Mouse (Mus musculus) intestine, embryonic 14.5 days (tissue): Measurements from ENCODE around the gene Wdr83. TPM values are rescaled to one million over a fixed set of nuclear protein-coding genes. Genes with fewer than 3 reads are reported as not detected.
"Not testable (repeated sequence)": the region's sequence is repeated elsewhere in the genome, so short reads cannot be mapped to it uniquely, and the experiment has no call there.

Experiments used
- ATAC-seq: fragments of 200-750 bp; cut with Nextera tagmentation; replicated peaks from 2 replicates; pipeline ENCODE4 v1.8.0; 2017; ENCODE audit warnings: low read depth, moderate number of reproducible peaks, moderate TSS enrichment, moderate library complexity; ENCODE audit not compliant: low FRiP score, low TSS enrichment
- DNase-seq: peaks from one replicate; pipeline ENCODE4 v3.0.0-alpha.2; 2018; ENCODE audit warnings: low spot score
- H3K27ac ChIP-seq: fragments of 300-500 bp; sonication (generic); 2 replicates; pipeline ENCODE4 v1.5.1; 2014; ENCODE audit warnings: low read depth, mild to moderate bottlenecking, control low read depth
- H3K27me3 ChIP-seq: fragments of 300-500 bp; sonication (generic); replicated peaks from 2 replicates; pipeline ENCODE4 v1.6.1; 2014; ENCODE audit warnings: low read length, control low read depth; ENCODE audit not compliant: control insufficient read depth, insufficient read depth
- H3K36me3 ChIP-seq: fragments of 300-500 bp; sonication (generic); 2 replicates; pipeline ENCODE4 v1.6.1; 2014; ENCODE audit warnings: low read length, control low read depth; ENCODE audit not compliant: control insufficient read depth, insufficient read depth
- H3K4me1 ChIP-seq: fragments of 300-500 bp; sonication (generic); replicated peaks from 2 replicates; pipeline ENCODE4 v1.6.1; 2014; ENCODE audit warnings: low read length, control low read depth, mixed read lengths; ENCODE audit not compliant: control insufficient read depth, insufficient read depth
- H3K4me2 ChIP-seq: fragments of 300-500 bp; sonication (generic); 2 replicates; pipeline ENCODE4 v1.6.1; 2014; ENCODE audit warnings: low read length
- H3K4me3 ChIP-seq: fragments of 300-500 bp; sonication (generic); 2 replicates; pipeline ENCODE4 v1.5.1; 2014; ENCODE audit warnings: low read depth, low read length, control low read depth, mixed read lengths
- H3K9ac ChIP-seq: fragments of 300-500 bp; sonication (generic); 2 replicates; pipeline ENCODE4 v1.6.1; 2014; ENCODE audit warnings: mild to moderate bottlenecking, low read length
- H3K9me3 ChIP-seq: fragments of 300-500 bp; sonication (generic); 2 replicates; pipeline ENCODE4 v1.6.1; 2016; ENCODE audit warnings: low read length, control low read depth; ENCODE audit not compliant: control insufficient read depth
- WGBS: fragments of 180-500 bp; shearing (Covaris S2); extraction: QIAGEN DNeasy Blood & Tissue Kit; methylation state at CpG from one replicate; pipeline ENCODE4 v1.1.7; 2014; 5-methylcytosine and 5-hydroxymethylcytosine counted together
- polyA plus RNA-seq: library from polyadenylated mRNA; unstranded; fragments of >200 nt; fragmentation: Nextera tagmentation; extraction: Ambion mirVana; gene quantifications from 2 replicates; pipeline ENCODE4 v1.2.1, GENCODE M21; 2014

Gene Wdr83
- 43.2 and 44.2 TPM in 2 replicates for polyA plus RNA-seq

- H3K9ac ChIP-seq, result peak within 1 kb of the TSS; percentile 81
- H3K4me2 ChIP-seq, result peak within 1 kb of the TSS; percentile 85
- DNase-seq (no peak), ATAC-seq (peak; percentile 71)
- H3K4me3 ChIP-seq, result peak within 1 kb of the TSS; percentile 92
- no peaks in the 10 kb centered on the region for H3K27me3 ChIP-seq
- peaks cover 16% of the 10 kb centered on the region; the same call in 1 of the 2 replicates for H3K4me1 ChIP-seq
- peaks cover 26% of the 10 kb centered on the region for H3K36me3 ChIP-seq
- WGBS, result under 1% methylated on average over 9 of the region's 9 CpGs
- no peaks in the 10 kb centered on the region for H3K9me3 ChIP-seq
- peak within 1 kb of the TSS; percentile 64 for H3K27ac ChIP-seq
These were observed at the start of gene Wdr83 for GRCm38 (mm10) chr8:85081216-85081555. Wdr83 (minus strand) TSS chr8:85081306.

- no peak for DNase-seq
- Histone ChIP-seq H3K27ac (no peak overlapping the region), H3K4me2 (no peak overlapping the region), H3K4me3 (no peak overlapping the region), H3K27me3 (no peaks in the 10 kb centered on the region), H3K36me3 (no peaks in the 10 kb centered on the region), H3K9me3 (no peaks in the 10 kb centered on the region), H3K4me1 (no peaks in the 10 kb centered on the region), H3K9ac (no peak overlapping the region)
- 93% methylated on average over 8 of the region's 8 CpGs for WGBS
- no peak for ATAC-seq
These were observed 42.6 kb upstream of the Wdr83 start for GRCm38 (mm10) chr8:85123691-85124090.

GRCm38 (mm10) chr8:85122995-85123394 is 41.9 kb upstream of the Wdr83 start, which contains the start of gene Zfp791:
Zfp791 (minus strand) TSS chr8:85123095.
- ATAC-seq, result no peak

GRCm38 (mm10) chr8:85120251-85120650 is 39.1 kb upstream of the Wdr83 start:
- not testable (repeated sequence) for DNase-seq, ATAC-seq, H3K4me2 ChIP-seq, H3K27ac ChIP-seq, H3K4me1 ChIP-seq, H3K9me3 ChIP-seq, H3K36me3 ChIP-seq, H3K4me3 ChIP-seq, H3K27me3 ChIP-seq, H3K9ac ChIP-seq
- 82% methylated on average over 5 of the region's 5 CpGs for WGBS

More at GRCm38 (mm10) chr8:85122995-85123394, 41.9 kb upstream of the Wdr83 start, which contains the start of gene Zfp791:
- H3K9ac ChIP-seq, result no peak within 1 kb of the TSS
- no peak within 1 kb of the TSS for H3K4me2 ChIP-seq
- no peaks in the 10 kb centered on the region for H3K9me3 ChIP-seq
- H3K4me1 ChIP-seq, result no peaks in the 10 kb centered on the region
- no peaks in the 10 kb centered on the region for H3K36me3 ChIP-seq
- no peak within 1 kb of the TSS for H3K4me3 ChIP-seq
- no peak for DNase-seq
- H3K27ac ChIP-seq, result no peak within 1 kb of the TSS
- no peaks in the 10 kb centered on the region for H3K27me3 ChIP-seq
- WGBS, result 76% methylated on average over 3 of the region's 3 CpGs

- no peaks in the 10 kb centered on the region for H3K27me3 ChIP-seq
- no peaks in the 10 kb centered on the region for H3K36me3 ChIP-seq
- H3K4me2 ChIP-seq, result peak overlapping the region; percentile 62
- 7% methylated on average over 37 of the region's 37 CpGs for WGBS
- no peaks in the 10 kb centered on the region for H3K9me3 ChIP-seq
- H3K4me1 ChIP-seq, result no peaks in the 10 kb centered on the region
- peak overlapping the region; percentile 51; the same call in 1 of the 2 replicates for H3K27ac ChIP-seq
- H3K9ac ChIP-seq, result peak overlapping the region; percentile 57
- ATAC-seq, result peak; percentile 94
- peak; percentile 95 for DNase-seq
- H3K4me3 ChIP-seq, result peak overlapping the region; percentile 70
These were observed 38.2 kb upstream of the Wdr83 start for GRCm38 (mm10) chr8:85119052-85119981.

- DNase-seq, result no peak
- no peak overlapping the region for H3K27ac ChIP-seq
- no peaks in the 10 kb centered on the region for H3K27me3 ChIP-seq
- no peak overlapping the region for H3K4me3 ChIP-seq
- 54% methylated on average over 7 of the region's 7 CpGs for WGBS
- no peaks in the 10 kb centered on the region for H3K4me1 ChIP-seq
- ATAC-seq, result no peak
- 0 out of 2 replicates have a peak, but pooled peaks cover under 1% of the 10 kb centered on the region for H3K36me3 ChIP-seq
- H3K9ac ChIP-seq, result no peak overlapping the region
- H3K4me2 ChIP-seq, result no peak overlapping the region
- H3K9me3 ChIP-seq, result 0 out of 2 replicates have a peak, but pooled peaks cover 3% of the 10 kb centered on the region
These were observed 35.9 kb upstream of the Wdr83 start for GRCm38 (mm10) chr8:85116984-85117383.

- H3K36me3 ChIP-seq, result peaks cover 15% of the 10 kb centered on the region
- 82% methylated on average over 4 of the region's 4 CpGs for WGBS
- ATAC-seq, result no peak
These were observed 34.4 kb upstream of the Wdr83 start for GRCm38 (mm10) chr8:85115501-85115900.

GRCm38 (mm10) chr8:85113241-85113640 is 32.1 kb upstream of the Wdr83 start:
- ATAC-seq (no peak), DNase-seq (no peak)
- Histone ChIP-seq H3K27ac (no peak overlapping the region), H3K4me1 (no peaks in the 10 kb centered on the region), H3K27me3 (no peaks in the 10 kb centered on the region), H3K9ac (no peak overlapping the region), H3K9me3 (peaks cover 7% of the 10 kb centered on the region; the same call in 1 of the 2 replicates), H3K4me3 (no peak overlapping the region), H3K36me3 (peaks cover 31% of the 10 kb centered on the region), H3K4me2 (no peak overlapping the region)
- 92% methylated on average over 10 of the region's 10 CpGs for whole genome bisulfite sequencing

More at GRCm38 (mm10) chr8:85115501-85115900, 34.4 kb upstream of the Wdr83 start:
- Histone ChIP-seq H3K4me1 (no peaks in the 10 kb centered on the region), H3K9ac (no peak overlapping the region), H3K27me3 (no peaks in the 10 kb centered on the region), H3K27ac (no peak overlapping the region), H3K4me2 (no peak overlapping the region), H3K4me3 (no peak overlapping the region), H3K9me3 (peaks cover 7% of the 10 kb centered on the region; the same call in 1 of the 2 replicates)
- DNase-seq, result no peak
